Mouse (Mus musculus) heart, embryonic 12.5 days (tissue): ENCODE results near the gene Cyp2s1. TPM values are rescaled to one million over a fixed set of nuclear protein-coding genes. Genes with fewer than 3 reads are reported as not detected.
A peak's percentile ranks its signal among the peaks of the same experiment; 100 is the strongest.

Source experiments
- ATAC-seq: fragments of 200-750 bp; cut with Nextera tagmentation; 2 replicates; pipeline ENCODE4 v1.8.0; 2017; ENCODE audit warnings: moderate TSS enrichment, moderate library complexity; ENCODE audit not compliant: insufficient number of reproducible peaks, low FRiP score
- H3K27ac ChIP-seq: fragments of 300-500 bp; sonication (generic); 2 replicates; pipeline ENCODE4 v1.5.1; 2016; ENCODE audit warnings: mild to moderate bottlenecking, moderate library complexity; ENCODE audit not compliant: poor library complexity, severe bottlenecking
- H3K27me3 ChIP-seq: fragments of 300-500 bp; sonication (generic); replicated peaks from 2 replicates; pipeline ENCODE4 v1.6.1; 2016; ENCODE audit warnings: mild to moderate bottlenecking, moderate library complexity
- H3K36me3 ChIP-seq: fragments of 300-500 bp; sonication (generic); 2 replicates; pipeline ENCODE4 v1.6.1; 2016; ENCODE audit warnings: mild to moderate bottlenecking, moderate library complexity
- H3K4me1 ChIP-seq: fragments of 300-500 bp; sonication (generic); replicated peaks from 2 replicates; pipeline ENCODE4 v1.6.1; 2016; ENCODE audit warnings: mild to moderate bottlenecking
- H3K4me2 ChIP-seq: fragments of 300-500 bp; sonication (generic); 2 replicates; pipeline ENCODE4 v1.6.1; 2016; ENCODE audit warnings: mild to moderate bottlenecking, moderate library complexity
- H3K4me3 ChIP-seq: fragments of 300-500 bp; sonication (generic); 2 replicates; pipeline ENCODE4 v1.5.1; 2016; ENCODE audit warnings: mild to moderate bottlenecking
- H3K9ac ChIP-seq: fragments of 300-500 bp; sonication (generic); 2 replicates; pipeline ENCODE4 v1.6.1; 2016; ENCODE audit warnings: mild to moderate bottlenecking, moderate library complexity
- H3K9me3 ChIP-seq: fragments of 300-500 bp; sonication (generic); replicated peaks from 2 replicates; pipeline ENCODE4 v1.6.1; 2016; ENCODE audit warnings: mild to moderate bottlenecking, moderate library complexity
- WGBS: fragments of 180-500 bp; shearing (Covaris S2); methylation state at CpG from one replicate; pipeline ENCODE4 v1.1.7; 2016; 5-methylcytosine and 5-hydroxymethylcytosine counted together
- polyA plus RNA-seq: library from polyadenylated mRNA; unstranded; fragments of >200 nt; fragmentation: Nextera tagmentation; extraction: Ambion mirVana; gene quantifications from 2 replicates; pipeline ENCODE4 v1.2.1, GENCODE M21; 2016

Gene Cyp2s1
- polyA plus RNA-seq, 1 experiment from 2014 or later = 3.1 TPM

DNA sequence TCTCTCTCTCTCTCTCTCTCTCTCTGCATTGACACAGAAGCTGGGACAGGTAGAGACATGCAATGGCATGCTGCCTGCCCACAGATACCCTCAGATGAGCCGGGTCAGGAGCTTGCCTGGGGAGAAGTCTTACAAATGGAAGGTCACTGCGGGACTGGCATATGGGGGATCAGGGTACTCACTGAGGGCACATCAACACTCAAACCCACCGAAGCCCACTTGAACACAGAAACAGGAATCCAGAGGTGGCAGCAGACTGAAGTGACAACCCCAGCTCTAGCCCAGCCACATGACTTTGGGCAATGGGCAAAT, 27.6 kb downstream of the Cyp2s1 start:
- Histone ChIP-seq H3K9ac (peak overlapping the region; percentile 82), H3K27me3 (no peaks in the 10 kb centered on the region), H3K4me2 (peak overlapping the region; percentile 88), H3K36me3 (peaks cover 10% of the 10 kb centered on the region; the same call in 1 of the 2 replicates), H3K4me1 (peaks cover 49% of the 10 kb centered on the region), H3K4me3 (peak overlapping the region; percentile 64), H3K9me3 (no peaks in the 10 kb centered on the region), H3K27ac (0 out of 2 replicates have a peak overlapping the region, but pooled peaks have one; percentile 20)
- WGBS = 19% methylated on average over 3 of the region's 3 CpGs
- ATAC-seq = no peak

DNA sequence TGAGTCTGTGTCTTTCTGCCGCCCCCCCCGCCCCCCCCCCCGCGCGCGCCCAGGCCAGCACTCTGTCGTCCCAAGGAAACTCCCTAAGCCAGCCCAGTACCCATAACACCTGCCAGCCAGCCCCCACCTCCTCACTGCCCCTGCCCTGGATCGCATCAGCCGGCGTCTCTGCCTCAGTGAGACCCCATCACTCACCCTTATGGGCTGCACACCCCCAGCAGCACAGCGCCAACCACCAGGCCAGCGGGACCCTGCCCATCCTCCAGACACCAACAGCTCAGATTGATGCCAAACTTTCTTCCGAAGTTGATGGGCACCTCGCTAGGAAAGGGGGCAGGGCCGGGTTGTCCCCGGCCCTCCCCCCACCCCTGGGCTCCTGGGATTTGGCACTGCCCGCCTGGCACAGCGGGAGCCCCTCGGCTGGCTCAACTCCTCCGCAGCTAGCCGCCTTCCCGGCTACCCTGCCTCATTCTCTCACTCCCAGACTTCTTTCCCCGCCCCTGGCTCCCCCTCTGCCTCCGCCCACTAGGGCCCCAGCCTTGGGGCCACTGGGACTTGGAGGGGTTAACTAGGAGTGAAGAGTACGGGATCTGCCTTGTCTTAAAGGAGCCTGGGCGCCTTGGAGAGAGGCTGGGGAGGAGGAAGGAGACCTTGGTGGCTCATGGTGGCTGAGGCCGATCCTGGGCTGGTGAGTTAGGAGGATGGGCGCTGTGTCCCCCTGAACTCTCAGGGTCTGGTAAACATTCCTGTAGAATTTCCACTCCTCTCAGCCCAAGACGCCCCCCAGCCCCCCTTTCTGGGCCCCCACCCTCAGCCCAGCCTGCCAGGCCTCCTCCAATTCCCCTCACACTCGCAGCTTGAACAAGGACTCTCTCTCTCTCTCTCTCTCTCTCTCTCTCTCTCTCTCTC, 28.2 kb downstream of the Cyp2s1 start, which contains the start of gene Axl:
Gene Axl, minus strand, starts transcription at position 486 of the 909 bp plus-strand sequence.
- H3K27ac ChIP-seq = peak within 1 kb of the TSS; percentile 20
- H3K4me1 ChIP-seq = peaks cover 55% of the 10 kb centered on the region
- WGBS = under 1% methylated on average over 24 of the region's 30 CpGs
- H3K4me3 ChIP-seq = peak within 1 kb of the TSS; percentile 64
- peak within 1 kb of the TSS; percentile 82 for H3K9ac ChIP-seq
- peak within 1 kb of the TSS; percentile 88 for H3K4me2 ChIP-seq
- ATAC-seq = peak; percentile 79
- H3K9me3 ChIP-seq = no peaks in the 10 kb centered on the region
- peaks cover 10% of the 10 kb centered on the region; the same call in 1 of the 2 replicates for H3K36me3 ChIP-seq
- H3K27me3 ChIP-seq = no peaks in the 10 kb centered on the region

DNA sequence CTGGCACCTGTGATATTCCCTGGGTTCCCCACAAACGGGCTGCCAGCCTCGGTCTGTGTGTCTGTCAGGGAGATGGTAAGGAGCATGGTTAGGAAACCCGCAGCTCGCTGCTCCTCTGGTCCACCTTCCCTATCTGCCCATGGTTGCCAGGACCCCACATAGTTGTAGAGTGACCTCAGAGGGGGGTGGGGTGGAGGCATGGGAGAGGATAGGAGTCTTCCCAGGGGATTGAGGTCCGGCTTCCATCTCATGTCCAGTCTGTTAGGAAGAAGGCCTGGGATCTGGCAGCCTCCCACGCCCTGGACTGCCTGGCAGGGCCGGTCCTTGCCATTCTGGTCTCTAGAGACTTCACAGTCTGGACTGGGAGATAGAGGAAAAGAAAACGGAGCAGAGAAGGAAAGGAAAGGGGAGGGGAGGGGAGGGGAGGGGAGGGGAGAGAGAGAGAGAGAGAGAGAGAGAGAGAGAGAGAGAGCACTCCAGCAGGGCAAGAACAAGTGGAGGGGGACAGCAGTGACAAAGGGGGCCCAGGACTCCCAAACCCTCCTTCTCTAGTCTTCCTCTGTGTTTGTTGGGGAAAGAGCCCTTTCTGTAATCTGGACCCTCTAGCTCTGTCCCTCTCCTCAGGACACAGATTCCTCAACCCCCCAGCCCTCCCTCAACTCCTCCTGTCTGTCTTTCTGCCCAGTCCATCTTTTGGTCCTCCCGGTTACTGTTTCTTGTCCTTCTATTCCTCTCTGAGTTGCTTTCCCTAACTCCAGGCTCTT, 29.1 kb downstream of the Cyp2s1 start:
- peak overlapping the region; percentile 82 for H3K9ac ChIP-seq
- H3K27ac ChIP-seq = peak overlapping the region; percentile 20
- peak; percentile 39 for ATAC-seq
- peak overlapping the region; percentile 64 for H3K4me3 ChIP-seq
- H3K4me1 ChIP-seq = peaks cover 63% of the 10 kb centered on the region
- no peaks in the 10 kb centered on the region for H3K9me3 ChIP-seq
- WGBS = 6% methylated on average over 9 of the region's 9 CpGs
- H3K36me3 ChIP-seq = peaks cover 13% of the 10 kb centered on the region; the same call in 1 of the 2 replicates
- no peaks in the 10 kb centered on the region for H3K27me3 ChIP-seq
- H3K4me2 ChIP-seq = peak overlapping the region; percentile 88

DNA sequence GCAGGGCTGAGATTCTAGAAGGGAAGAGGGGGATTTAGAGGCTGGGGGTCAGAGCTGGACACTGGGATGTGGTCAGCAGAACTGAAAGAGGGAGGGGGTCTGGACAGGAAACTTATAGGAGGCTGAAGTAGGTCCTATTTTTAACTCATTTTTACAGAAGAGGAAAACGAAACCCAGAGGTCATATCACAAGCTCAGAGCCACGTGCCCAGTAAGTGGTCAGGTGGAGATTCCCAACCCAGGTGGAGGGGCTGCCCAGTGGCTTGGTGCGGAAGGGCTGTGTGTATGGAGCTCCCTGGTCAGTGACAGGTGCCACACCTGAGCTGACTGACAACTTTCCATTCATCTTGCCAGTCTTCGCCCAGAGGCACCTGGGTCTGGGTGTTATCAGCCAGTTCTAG, 29.7 kb downstream of the Cyp2s1 start:
- Histone ChIP-seq H3K4me1 (peaks cover 70% of the 10 kb centered on the region), H3K9ac (peak overlapping the region; percentile 82), H3K9me3 (no peaks in the 10 kb centered on the region), H3K4me3 (peak overlapping the region; percentile 64), H3K4me2 (peak overlapping the region; percentile 88), H3K27ac (0 out of 2 replicates have a peak overlapping the region, but pooled peaks have one; percentile 20), H3K36me3 (peaks cover 13% of the 10 kb centered on the region; the same call in 1 of the 2 replicates), H3K27me3 (no peaks in the 10 kb centered on the region)
- WGBS = 35% methylated on average over 4 of the region's 4 CpGs
- ATAC-seq = no peak

DNA sequence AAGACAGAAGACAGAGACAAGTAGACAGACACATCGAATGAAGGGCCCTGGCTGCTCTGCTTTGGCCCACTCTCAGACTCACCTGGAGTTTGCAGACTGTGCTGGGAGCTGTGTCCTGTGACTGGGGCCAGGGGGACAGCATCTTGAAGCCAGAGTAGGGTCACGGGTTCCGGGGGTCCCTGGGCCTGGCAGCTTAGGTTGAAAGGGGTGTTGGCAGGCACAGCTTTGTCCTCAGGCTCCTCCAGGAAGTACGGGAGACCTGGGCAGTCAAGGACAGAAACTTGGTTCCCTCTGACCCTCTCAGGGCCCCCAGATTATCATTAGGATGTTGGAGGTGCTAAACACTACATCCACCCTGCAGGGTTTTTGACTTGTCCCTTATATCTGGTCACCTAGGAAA, 31.0 kb downstream of the Cyp2s1 start:
- peaks cover 82% of the 10 kb centered on the region for H3K4me1 ChIP-seq
- 54% methylated on average over 4 of the region's 4 CpGs for WGBS
- H3K27me3 ChIP-seq = no peaks in the 10 kb centered on the region
- H3K4me3 ChIP-seq = no peak overlapping the region
- ATAC-seq = no peak
- H3K27ac ChIP-seq = no peak overlapping the region
- no peak overlapping the region for H3K9ac ChIP-seq
- no peak overlapping the region for H3K4me2 ChIP-seq
- H3K36me3 ChIP-seq = peaks cover 13% of the 10 kb centered on the region; the same call in 1 of the 2 replicates
- no peaks in the 10 kb centered on the region for H3K9me3 ChIP-seq

DNA sequence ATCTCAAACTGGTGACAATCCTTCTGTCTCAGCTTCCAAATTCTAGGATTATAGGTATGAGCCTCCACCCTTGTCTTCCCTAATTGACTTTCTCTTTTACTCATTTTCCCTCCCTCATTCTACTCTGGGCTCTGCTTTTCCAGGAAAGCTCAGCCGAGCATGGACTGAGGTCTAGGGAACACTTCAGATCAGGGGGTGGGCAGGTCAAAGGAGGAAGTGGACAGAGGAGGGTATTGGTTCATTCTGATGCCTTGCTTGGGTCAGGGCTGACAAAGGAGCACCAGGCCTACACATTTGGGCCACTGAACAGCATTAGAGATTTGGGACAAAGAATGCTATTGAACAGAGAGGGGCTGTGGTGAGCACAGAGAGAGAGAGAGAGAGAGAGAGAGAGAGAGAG, 31.9 kb downstream of the Cyp2s1 start:
- Histone ChIP-seq H3K9me3 (no peaks in the 10 kb centered on the region), H3K36me3 (peaks cover 13% of the 10 kb centered on the region; the same call in 1 of the 2 replicates), H3K27me3 (no peaks in the 10 kb centered on the region), H3K27ac (no peak overlapping the region), H3K4me2 (no peak overlapping the region), H3K4me3 (no peak overlapping the region), H3K9ac (no peak overlapping the region), H3K4me1 (peaks cover 77% of the 10 kb centered on the region)
- WGBS = 52% methylated on average over 1 of the region's 1 CpGs
- ATAC-seq = no peak

DNA sequence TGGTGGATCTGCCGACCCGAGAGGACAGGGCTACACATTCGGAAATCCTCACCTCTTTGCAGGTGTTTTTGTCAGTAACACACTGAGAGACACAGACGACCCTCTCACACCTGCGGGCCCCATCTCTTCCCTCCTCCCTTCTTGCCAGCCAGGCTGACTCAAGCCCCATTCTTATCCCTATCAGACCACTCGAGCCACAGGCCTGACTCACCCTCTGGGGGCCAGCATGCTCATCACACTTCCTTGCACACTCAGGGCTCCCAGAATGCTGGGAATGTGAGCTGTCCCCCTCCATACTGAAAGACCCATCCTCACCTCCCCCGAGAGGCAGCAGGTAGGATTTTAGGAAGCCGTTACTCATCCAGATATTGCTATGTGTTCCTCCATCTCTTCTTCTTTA, 33.0 kb downstream of the Cyp2s1 start:
- H3K4me1 ChIP-seq = peaks cover 68% of the 10 kb centered on the region

DNA sequence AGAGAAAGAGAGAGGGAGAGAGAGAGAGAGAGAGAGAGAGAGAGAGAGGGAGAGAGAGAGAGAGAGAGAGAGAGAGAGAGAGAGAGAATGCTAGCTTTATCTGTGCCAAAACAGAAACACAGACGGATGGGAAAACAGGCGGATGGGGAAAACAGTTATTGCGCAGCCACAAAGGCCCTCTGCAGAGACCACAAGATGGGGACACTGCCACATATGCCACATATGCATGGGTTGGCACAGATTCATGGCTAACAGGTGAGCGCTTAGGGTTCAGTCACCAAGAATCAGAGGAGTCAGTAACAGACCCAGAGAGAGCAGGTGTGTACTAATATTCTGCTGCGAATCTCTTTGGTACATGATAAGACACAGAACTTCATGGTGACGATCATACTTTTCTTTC, 34.0 kb downstream of the Cyp2s1 start:
- H3K36me3 ChIP-seq = peaks cover 25% of the 10 kb centered on the region
- H3K4me1 ChIP-seq = peaks cover 60% of the 10 kb centered on the region
- ATAC-seq = no peak
- no peak overlapping the region for H3K27ac ChIP-seq
- H3K4me3 ChIP-seq = no peak overlapping the region
- no peak overlapping the region for H3K9ac ChIP-seq
- no peak overlapping the region for H3K4me2 ChIP-seq
- no peaks in the 10 kb centered on the region for H3K9me3 ChIP-seq
- no peaks in the 10 kb centered on the region for H3K27me3 ChIP-seq
- 69% methylated on average over 6 of the region's 6 CpGs for WGBS

More for the DNA sequence above, 33.0 kb downstream of the Cyp2s1 start:
- no peak for ATAC-seq
- no peak overlapping the region for H3K27ac ChIP-seq
- no peak overlapping the region for H3K9ac ChIP-seq
- H3K27me3 ChIP-seq = no peaks in the 10 kb centered on the region
- no peak overlapping the region for H3K4me3 ChIP-seq
- H3K4me2 ChIP-seq = no peak overlapping the region
- WGBS = 31% methylated on average over 8 of the region's 8 CpGs
- H3K9me3 ChIP-seq = no peaks in the 10 kb centered on the region
- H3K36me3 ChIP-seq = peaks cover 17% of the 10 kb centered on the region; the same call in 1 of the 2 replicates

DNA sequence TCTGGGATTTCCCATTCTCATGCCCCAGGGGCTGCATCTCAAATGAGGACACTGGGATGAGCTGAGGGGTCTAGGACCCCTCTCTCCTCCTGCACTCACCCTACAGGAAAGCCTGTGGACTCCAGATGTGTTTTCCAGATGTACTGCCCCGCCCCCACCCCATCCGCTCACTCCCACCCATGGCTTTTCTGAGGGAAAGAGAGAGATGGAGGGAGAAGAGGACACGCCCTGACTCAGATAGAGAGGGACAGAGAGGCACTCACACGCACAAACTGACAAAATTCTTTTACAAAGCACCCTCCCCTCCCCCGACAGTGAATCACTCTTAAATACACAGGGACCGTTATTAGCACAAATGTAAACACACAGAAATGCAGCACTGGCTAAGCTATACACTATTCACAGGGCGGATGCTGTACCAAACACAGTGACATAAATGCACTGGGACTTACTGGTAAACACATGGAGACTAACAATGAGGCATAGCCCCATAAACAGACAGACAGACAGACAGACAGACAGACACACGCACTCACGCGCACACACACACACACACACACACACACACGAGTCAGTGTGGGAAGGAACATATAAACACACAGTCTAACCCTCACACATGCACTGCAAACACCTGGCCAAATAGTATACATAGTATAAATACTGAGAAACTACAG, 34.6 kb downstream of the Cyp2s1 start:
- peaks cover 32% of the 10 kb centered on the region for H3K36me3 ChIP-seq
- H3K9me3 ChIP-seq = no peaks in the 10 kb centered on the region
- peak overlapping the region; percentile 41 for H3K4me3 ChIP-seq
- no peaks in the 10 kb centered on the region for H3K27me3 ChIP-seq
- peak overlapping the region; percentile 74 for H3K9ac ChIP-seq
- ATAC-seq = peak; percentile 44
- H3K27ac ChIP-seq = peak overlapping the region; percentile 69
- peaks cover 53% of the 10 kb centered on the region for H3K4me1 ChIP-seq
- H3K4me2 ChIP-seq = peak overlapping the region; percentile 86
- 33% methylated on average over 11 of the region's 11 CpGs for WGBS

DNA sequence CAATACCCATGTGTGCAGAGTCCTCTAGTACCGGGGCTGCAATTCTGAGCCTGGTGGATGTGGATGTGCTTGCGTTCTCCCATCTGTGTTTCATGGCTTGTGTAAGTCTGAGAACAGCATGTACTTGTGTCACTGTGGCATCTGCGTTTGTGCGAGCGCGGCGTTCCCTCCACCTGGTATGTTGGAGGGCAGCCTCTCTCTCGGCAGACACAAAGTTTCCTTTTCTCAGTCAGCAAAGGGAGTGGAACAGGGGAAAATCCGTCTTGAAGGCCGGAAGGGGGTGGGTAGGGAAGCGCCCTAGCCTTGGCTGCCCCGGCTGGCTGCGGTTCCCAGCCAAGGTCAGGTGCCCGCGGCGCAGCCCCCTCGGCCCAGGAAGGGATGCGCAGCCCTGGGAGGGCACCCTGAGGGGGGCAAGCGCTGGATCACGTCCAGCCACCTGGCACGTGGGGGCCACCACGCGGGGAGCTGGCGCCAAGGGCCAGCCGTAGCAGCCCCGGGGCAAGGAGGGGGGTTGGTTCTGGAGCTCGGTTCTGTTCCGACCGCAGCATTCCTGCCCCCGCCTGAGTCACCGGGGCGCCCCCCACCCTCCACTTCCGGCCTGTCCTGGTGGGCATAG, 35.3 kb downstream of the Cyp2s1 start:
- 10% methylated on average over 30 of the region's 33 CpGs for WGBS
- H3K4me3 ChIP-seq = peak overlapping the region; percentile 41
- ATAC-seq = peak; percentile 51

More for the DNA sequence above, 35.3 kb downstream of the Cyp2s1 start:
- peak overlapping the region; percentile 86 for H3K4me2 ChIP-seq
- H3K9ac ChIP-seq = peak overlapping the region; percentile 74
- H3K4me1 ChIP-seq = peaks cover 46% of the 10 kb centered on the region
- peaks cover 35% of the 10 kb centered on the region for H3K36me3 ChIP-seq
- no peaks in the 10 kb centered on the region for H3K27me3 ChIP-seq
- H3K27ac ChIP-seq = peak overlapping the region; percentile 69
- H3K9me3 ChIP-seq = no peaks in the 10 kb centered on the region
